25 mouse cellular contexts compared by ENCODE assay signal in genomic region chr4:149546797-149547444, GRCm38 (mm10). TPM values are rescaled to one million over a fixed set of nuclear protein-coding genes. Genes with fewer than 3 reads are reported as not detected.
DNase-seq lines count a peak whose midpoint lies in the region; ATAC-seq and TF ChIP-seq lines count a peak whose summit lies in the region.
"Had no signal": no experiment of that assay in that cellular context is flagged by ENCODE, and none has a peak within 500 bp of the region (broad histone marks: within the 10 kb centered on the region; RNA-seq: fewer than 3 reads in every experiment).

No protein-coding gene starts in this region.

- TF ChIP-seq EP300 in CH12.LX (IDR thresholded peaks at IDR 0.05; ENCODE audit: low read length) (no peak), ES-Bruce4 (IDR thresholded peaks at IDR 0.05; ENCODE audit: insufficient read depth, low read depth, low read length) (no peak)

- DNase-seq in CH12.LX (ENCODE audit: extremely low read depth), result no peak
- no peak for DNase-seq in liver, embryonic 11.5 days (ENCODE audit: low spot score)
- no peak for DNase-seq in left cerebral cortex, postnatal 14 days (ENCODE audit: low spot score in 2 of 2)
- DNase-seq: adrenal gland, adult 2 months; B cell, adult 2 months; cerebellum, adult 2 months; forebrain, postnatal 0 days; gastrocnemius, postnatal 14 days; heart, adult 11 months; kidney, postnatal 25 days; right cerebral cortex, postnatal 14 days; thymus, adult 2 months; thymus, postnatal 4 days had no signal

- intact Hi-C loops in left cerebral cortex, postnatal 14 days (cut with DNase I), result loop anchor here (5.0 to 10.0 kb wide), 2 partner anchors 60 to 402 kb away; partner anchors contain the start of genes Lzic and Nmnat1

- in situ Hi-C loops in CH12.LX (cut with MboI; ENCODE audit: low pct_ligation_motif_present, low pct_unique_long_range_greater_than_20kb, low sequenced_read_pairs), result loop anchor here (5.0 kb wide), 4 partner anchors 35 to 405 kb away; no protein-coding TSS in a partner anchor

- H3K4me3 ChIP-seq in CH12.LX (replicated peaks in 1 of 3; ENCODE audit: low read depth in 2 of 3, low read length in 2 of 3, poor library complexity in 1 of 3) (no peak overlapping the region), ES-Bruce4 (ENCODE audit: low read depth, low read length) (peak overlapping the region; percentile 1; the same call in 1 of the 2 replicates)
- H3K4me3 ChIP-seq in liver, embryonic 11.5 days (ENCODE audit: low read depth, low read length), result no peak overlapping the region
- no peak overlapping the region for H3K4me3 ChIP-seq in neural tube, embryonic 15.5 days (replicated peaks)
- H3K4me3 ChIP-seq: hindbrain, embryonic 10.5 days; layer of hippocampus, adult 2 months; limb, embryonic 13.5 days; lung, embryonic 15.5 days; midbrain, embryonic 12.5 days had no signal

- TF ChIP-seq RAD21 in CH12.LX (IDR thresholded peaks at IDR 0.05; ENCODE audit: low read depth, low read length), result no peak

- H3K27me3 ChIP-seq in CH12.LX (replicated peaks) (no peaks in the 10 kb centered on the region), ES-Bruce4 (ENCODE audit: control insufficient read depth, insufficient read depth, low read length, poor library complexity, severe bottlenecking) (no peaks in the 10 kb centered on the region)
- no peaks in the 10 kb centered on the region for H3K27me3 ChIP-seq in liver, embryonic 11.5 days (replicated peaks; ENCODE audit: control insufficient read depth, insufficient read depth, low read length)
- H3K27me3 ChIP-seq in neural tube, embryonic 15.5 days (replicated peaks), result no peaks in the 10 kb centered on the region
- H3K27me3 ChIP-seq: limb, embryonic 13.5 days; lung, embryonic 15.5 days; midbrain, embryonic 12.5 days had no signal

- no peak overlapping the region for H3K9ac ChIP-seq in CH12.LX (ENCODE audit: insufficient read depth, low read depth)
- no peak overlapping the region for H3K9ac ChIP-seq in ES-Bruce4 (ENCODE audit: low read depth, poor library complexity, severe bottlenecking)
- H3K9ac ChIP-seq in liver, embryonic 11.5 days (ENCODE audit: low read depth, low read length), result no peak overlapping the region
- no peak overlapping the region for H3K9ac ChIP-seq in neural tube, embryonic 15.5 days (replicated peaks)
- H3K9ac ChIP-seq: forebrain, postnatal 0 days; limb, embryonic 13.5 days; lung, embryonic 15.5 days; midbrain, embryonic 12.5 days had no signal

- H3K9me3 ChIP-seq in CH12.LX (replicated peaks; ENCODE audit: low read length), result no peaks in the 10 kb centered on the region
- no peaks in the 10 kb centered on the region for H3K9me3 ChIP-seq in ES-Bruce4 (replicated peaks; ENCODE audit: control insufficient read depth, insufficient read depth, low read length, poor library complexity, severe bottlenecking)
- H3K9me3 ChIP-seq in liver, embryonic 11.5 days (ENCODE audit: control insufficient read depth, low read length), result no peaks in the 10 kb centered on the region
- no peaks in the 10 kb centered on the region for H3K9me3 ChIP-seq in neural tube, embryonic 15.5 days (replicated peaks)
- H3K9me3 ChIP-seq: hindbrain, embryonic 10.5 days; limb, embryonic 13.5 days; lung, embryonic 15.5 days; midbrain, embryonic 12.5 days had no signal

- no peaks in the 10 kb centered on the region for H3K36me3 ChIP-seq in CH12.LX (replicated peaks in 1 of 2; ENCODE audit: control insufficient read depth in 1 of 2, insufficient read depth in 1 of 2, low read length in 1 of 2)
- H3K36me3 ChIP-seq in ES-Bruce4 (ENCODE audit: control insufficient read depth, insufficient read depth, low read length, poor library complexity, severe bottlenecking), result no peaks in the 10 kb centered on the region
- H3K36me3 ChIP-seq in liver, embryonic 11.5 days (ENCODE audit: control insufficient read depth, insufficient read depth, low read length), result no peaks in the 10 kb centered on the region
- peaks cover 21% of the 10 kb centered on the region for H3K36me3 ChIP-seq in neural tube, embryonic 15.5 days

- TF ChIP-seq CTCF in CH12.LX (conservative IDR thresholded peaks at IDR 0.05 in 1 of 2, IDR thresholded peaks at IDR 0.05 in 1 of 2; ENCODE audit: low read depth in 2 of 2, low read length in 2 of 2), result no peak
- TF ChIP-seq CTCF in ES-Bruce4 (IDR thresholded peaks at IDR 0.05; ENCODE audit: low read depth, low read length), result no peak

- peak; percentile 73 for ATAC-seq in liver, embryonic 11.5 days (replicated peaks; ENCODE audit: low FRiP score)
- ATAC-seq in megakaryocyte-erythroid progenitor cell, adult 5-6 weeks (replicated peaks; ENCODE audit: low FRiP score, low TSS enrichment, poor library complexity, severe bottlenecking), result 0 out of 2 replicates have a peak, but pooled peaks have one; percentile 12
- no peak for ATAC-seq in neural tube, embryonic 15.5 days (ENCODE audit: low FRiP score)
- ATAC-seq in activated CD4-positive, CD25-positive, alpha-beta regulatory T cell, adult 4 months, result no peak
- ATAC-seq: forebrain, postnatal 0 days; hindbrain, postnatal 0 days; intestine, postnatal 0 days had no signal

- no peak overlapping the region for H3K4me2 ChIP-seq in CH12.LX (ENCODE audit: insufficient read depth, low read depth, poor library complexity, severe bottlenecking)
- H3K4me2 ChIP-seq in liver, embryonic 11.5 days, result no peak overlapping the region
- H3K4me2 ChIP-seq in neural tube, embryonic 15.5 days, result no peak overlapping the region
- H3K4me2 ChIP-seq: heart, embryonic 11.5 days; limb, embryonic 13.5 days; lung, embryonic 15.5 days; midbrain, embryonic 12.5 days had no signal

- dilution Hi-C loops in CH12.LX (cut with MboI; ENCODE audit: extremely low pct_ligation_motif_present, extremely low pct_unique_long_range_greater_than_20kb, low sequenced_read_pairs), result no loop called here

- no peaks in the 10 kb centered on the region for H3K79me2 ChIP-seq in CH12.LX (replicated peaks; ENCODE audit: control insufficient read depth, extremely low read depth, insufficient read depth, poor library complexity, severe bottlenecking)

- H3K27ac ChIP-seq in CH12.LX (ENCODE audit: insufficient read depth, low read depth), result peak overlapping the region; percentile 58
- no peak overlapping the region for H3K27ac ChIP-seq in ES-Bruce4 (ENCODE audit: insufficient read depth, low read length)
- no peak overlapping the region for H3K27ac ChIP-seq in liver, embryonic 11.5 days (ENCODE audit: low read depth, low read length)
- no peak overlapping the region for H3K27ac ChIP-seq in neural tube, embryonic 15.5 days (replicated peaks)
- H3K27ac ChIP-seq: hindbrain, embryonic 10.5 days; hindbrain, postnatal 0 days; layer of hippocampus, adult 2 months; limb, embryonic 13.5 days; lung, embryonic 15.5 days; midbrain, embryonic 12.5 days had no signal

- H3K4me1 ChIP-seq in CH12.LX (ENCODE audit: control insufficient read depth in 1 of 2, insufficient read depth in 2 of 2) (peaks cover 10 to 36% of the 10 kb centered on the region in 2 experiments; a peak in 3 of 4 replicates), ES-Bruce4 (ENCODE audit: control insufficient read depth, insufficient read depth, low read length) (no peaks in the 10 kb centered on the region)
- H3K4me1 ChIP-seq in liver, embryonic 11.5 days (replicated peaks; ENCODE audit: control insufficient read depth, insufficient read depth, low read length), result 0 out of 2 replicates have a peak, but pooled peaks cover 4% of the 10 kb centered on the region
- no peaks in the 10 kb centered on the region; the same call in 1 of the 2 replicates for H3K4me1 ChIP-seq in neural tube, embryonic 15.5 days
- H3K4me1 ChIP-seq: limb, embryonic 13.5 days; lung, embryonic 15.5 days had no signal

- no peak for TF ChIP-seq POLR2A in CH12.LX (IDR thresholded peaks at IDR 0.05; ENCODE audit: low read depth, low read length)
- no peak for TF ChIP-seq POLR2A in ES-Bruce4 (IDR thresholded peaks at IDR 0.05; ENCODE audit: insufficient read depth, low read length)

- WGBS in liver, embryonic 11.5 days, result 80% methylated on average over 9 of the region's 9 CpGs
- WGBS in neural tube, embryonic 15.5 days, result 77% methylated on average over 9 of the region's 9 CpGs

TF ChIP-seq in CH12.LX, 34 proteins besides CTCF, POLR2A, EP300 and RAD21:
- TF ChIP-seq ETS1 (conservative IDR thresholded peaks at IDR 0.05; ENCODE audit: low read depth, low read length), result no peak
- TF ChIP-seq ZNF384 (IDR thresholded peaks at IDR 0.05; ENCODE audit: low read depth, low read length), result peak; percentile 83

RNA-seq across cellular contexts. Expression of gene Ctnnbip1, which starts 28.9 kb away (rescaled TPM):
- total RNA-seq in CH12.LX (2012; rRNA removed) (5.7 and 5.9 TPM in 2 replicates), CH12.LX (2014; rRNA removed) (4.3 and 4.5 TPM in 2 replicates)
- polyA plus RNA-seq in CH12.LX (2012; ENCODE audit: insufficient read length, low read depth) (5.7 and 8.4 TPM in 2 replicates), ES-Bruce4 (2011; ENCODE audit: insufficient read depth, insufficient read length, low read depth, missing spikeins) (14.0 and 14.4 TPM in 2 replicates)
- 21.4 and 24.6 TPM in 2 replicates for polyA plus RNA-seq in liver, embryonic 11.5 days (2014; fragmentation: Nextera tagmentation; extraction: Ambion mirVana)
- total RNA-seq in megakaryocyte-erythroid progenitor cell, adult 5-6 weeks (2014; fragmentation: Nextera tagmentation), result 1.5 and 5.5 TPM in 2 replicates
- 1.7 and 5.9 TPM in 2 replicates for total RNA-seq in megakaryocyte-erythroid progenitor cell, adult 5-6 weeks (2017)
- polyA plus RNA-seq in neural tube, embryonic 15.5 days (2015; fragmentation: Nextera tagmentation; extraction: Ambion mirVana), result 92.7 and 103 TPM in 2 replicates
- 1 to 10 TPM in 1 of 2 experiments, under 1 TPM in 1; 0.28 to 1.4 TPM for polyA plus RNA-seq in activated CD4-positive, CD25-positive, alpha-beta regulatory T cell, adult 4 months (2017; shearing (Covaris generic))
- total RNA-seq in left cerebral cortex, postnatal 14 days (2021), result 10 to 100 TPM; 56.1 to 56.5 TPM

RNA-seq across cellular contexts. Expression of gene Clstn1, which starts 39.3 kb away (rescaled TPM):
- total RNA-seq in CH12.LX (2012; rRNA removed) (51.4 and 53.1 TPM in 2 replicates), CH12.LX (2014; rRNA removed) (26.4 and 27.7 TPM in 2 replicates)
- polyA plus RNA-seq in CH12.LX (2012; ENCODE audit: insufficient read length, low read depth) (35.2 and 36.9 TPM in 2 replicates), ES-Bruce4 (2011; ENCODE audit: insufficient read depth, insufficient read length, low read depth, missing spikeins) (59.2 and 60.5 TPM in 2 replicates)
- 7.8 and 7.9 TPM in 2 replicates for polyA plus RNA-seq in liver, embryonic 11.5 days (2014; fragmentation: Nextera tagmentation; extraction: Ambion mirVana)
- 30.8 and 31.2 TPM in 2 replicates for total RNA-seq in megakaryocyte-erythroid progenitor cell, adult 5-6 weeks (2014; fragmentation: Nextera tagmentation)
- total RNA-seq in megakaryocyte-erythroid progenitor cell, adult 5-6 weeks (2017), result 23.3 and 30.4 TPM in 2 replicates
- polyA plus RNA-seq in neural tube, embryonic 15.5 days (2015; fragmentation: Nextera tagmentation; extraction: Ambion mirVana), result 142 and 188 TPM in 2 replicates
- polyA plus RNA-seq in activated CD4-positive, CD25-positive, alpha-beta regulatory T cell, adult 4 months (2017; shearing (Covaris generic)), result 1 to 10 TPM; 4.8 to 4.9 TPM
- 1,000 to 10,000 TPM; 1,335 to 1,338 TPM for total RNA-seq in left cerebral cortex, postnatal 14 days (2021)

Comparison
In these comparisons a context has a peak if more than half of its experiments do, and no peak if none do; other contexts are left out.
1. ATAC-seq: peak in liver, embryonic 11.5 days (single experiment) and megakaryocyte-erythroid progenitor cell, adult 5-6 weeks (single experiment); none in neural tube, embryonic 15.5 days (single experiment) and activated CD4-positive, CD25-positive, alpha-beta regulatory T cell, adult 4 months (single experiment).